Mouse (Mus musculus) embryonic fibroblast, embryonic 13.5 days (primary cell): ENCODE measurements around the gene Stat5a. TPM values are rescaled to one million over a fixed set of nuclear protein-coding genes. Genes with fewer than 3 reads are reported as not detected.

ENCODE experiments used
- H3K27ac ChIP-seq: 2 replicates; pipeline ENCODE4 v1.5.1; 2012; ENCODE audit warnings: low read length, control low read depth, inconsistent platforms; ENCODE audit not compliant: insufficient read depth
- H3K4me1 ChIP-seq: 2 replicates; pipeline ENCODE4 v1.6.1; 2011; ENCODE audit warnings: low read length; ENCODE audit not compliant: control insufficient read depth, insufficient read depth
- H3K4me3 ChIP-seq: 2 replicates; pipeline ENCODE4 v1.5.1; 2011; ENCODE audit warnings: mild to moderate bottlenecking, control low read depth, low read length; ENCODE audit not compliant: insufficient read depth
- CTCF ChIP-seq: IDR thresholded peaks from 2 replicates; pipeline ENCODE4 v1.5.1; 2011; ENCODE audit warnings: mild to moderate bottlenecking, control low read depth, low read length, moderate library complexity, borderline replicate concordance; ENCODE audit not compliant: insufficient read depth
- POLR2A ChIP-seq: IDR thresholded peaks from 2 replicates; pipeline ENCODE4 v1.6.1; 2011; ENCODE audit warnings: low read depth, mild to moderate bottlenecking, control low read depth, low read length, moderate library complexity
- polyA plus RNA-seq: library from polyadenylated mRNA; stranded (reverse); fragments of >200 nt; gene quantifications from 2 replicates; pipeline ENCODE4 v1.2.4, GENCODE M21; 2011; ENCODE audit warnings: low read depth; ENCODE audit not compliant: missing spikeins, insufficient read length

The Stat5a gene
- polyA plus RNA-seq, 1 experiment, result 12.4 TPM

GRCm38 (mm10) chr11:100892435-100892834 is 33.3 kb downstream of the Stat5a start:
- Histone ChIP-seq H3K27ac (no peak overlapping the region), H3K4me1 (no peaks in the 10 kb centered on the region), H3K4me3 (no peak overlapping the region)
- no peak for TF ChIP-seq CTCF
- TF ChIP-seq POLR2A, result no peak

GRCm38 (mm10) chr11:100893482-100893881 is 34.3 kb downstream of the Stat5a start:
- no peak for TF ChIP-seq POLR2A
- TF ChIP-seq CTCF, result peak; percentile 98
- H3K4me1 ChIP-seq, result no peaks in the 10 kb centered on the region
- H3K4me3 ChIP-seq, result no peak overlapping the region
- no peak overlapping the region for H3K27ac ChIP-seq

GRCm38 (mm10) chr11:100894146-100894918 is 35.2 kb downstream of the Stat5a start:
- TF ChIP-seq CTCF (no peak), POLR2A (no peak)
- no peaks in the 10 kb centered on the region for H3K4me1 ChIP-seq
- no peak overlapping the region for H3K27ac ChIP-seq
- no peak overlapping the region for H3K4me3 ChIP-seq

- TF ChIP-seq CTCF (no peak), POLR2A (no peak)
- H3K4me3 ChIP-seq, result no peak overlapping the region
- H3K4me1 ChIP-seq, result no peaks in the 10 kb centered on the region
- no peak overlapping the region for H3K27ac ChIP-seq
Observed at GRCm38 (mm10) chr11:100896078-100896477, 36.9 kb downstream of the Stat5a start.

GRCm38 (mm10) chr11:100897294-100898231 is 38.4 kb downstream of the Stat5a start:
- no peak for TF ChIP-seq CTCF
- TF ChIP-seq POLR2A, result no peak
- Histone ChIP-seq H3K27ac (no peak overlapping the region), H3K4me1 (no peaks in the 10 kb centered on the region), H3K4me3 (no peak overlapping the region)

- Histone ChIP-seq H3K4me1 (no peaks in the 10 kb centered on the region), H3K4me3 (no peak overlapping the region), H3K27ac (no peak overlapping the region)
- TF ChIP-seq POLR2A (no peak), CTCF (no peak)
Observed at GRCm38 (mm10) chr11:100898441-100899199, 39.5 kb downstream of the Stat5a start.

GRCm38 (mm10) chr11:100904580-100905351 is 45.6 kb downstream of the Stat5a start:
- Histone ChIP-seq H3K4me1 (no peaks in the 10 kb centered on the region), H3K27ac (no peak overlapping the region), H3K4me3 (no peak overlapping the region)
- TF ChIP-seq CTCF, result no peak
- TF ChIP-seq POLR2A, result no peak

GRCm38 (mm10) chr11:100905929-100906328 is 46.8 kb downstream of the Stat5a start:
- no peak for TF ChIP-seq CTCF
- TF ChIP-seq POLR2A, result no peak
- no peaks in the 10 kb centered on the region for H3K4me1 ChIP-seq
- H3K4me3 ChIP-seq, result no peak overlapping the region
- H3K27ac ChIP-seq, result no peak overlapping the region

GRCm38 (mm10) chr11:100906885-100907284 is 47.7 kb downstream of the Stat5a start:
- H3K27ac ChIP-seq, result no peak overlapping the region
- no peak for TF ChIP-seq POLR2A
- no peak for TF ChIP-seq CTCF
- no peak overlapping the region for H3K4me3 ChIP-seq
- H3K4me1 ChIP-seq, result no peaks in the 10 kb centered on the region
